Mouse (Mus musculus) ES-E14 (cell line): ENCODE measurements around the gene St8sia1. TPM values are rescaled to one million over a fixed set of nuclear protein-coding genes. Genes with fewer than 3 reads are reported as not detected.

ENCODE experiments used
- DNase-seq: peaks from one replicate; pipeline ENCODE4 v3.0.0-alpha.2; 2013; ENCODE audit warnings: low read depth, low spot score
- H3K27ac ChIP-seq: 2 replicates; pipeline ENCODE4 v1.5.1; 2012; ENCODE audit warnings: low read depth, mild to moderate bottlenecking, low read length, moderate library complexity, mixed read lengths; ENCODE audit not compliant: poor library complexity, insufficient read depth, severe bottlenecking
- H3K36me3 ChIP-seq: 2 replicates; pipeline ENCODE4 v1.6.1; 2012; ENCODE audit warnings: mild to moderate bottlenecking, low read length, moderate library complexity, mixed read lengths; ENCODE audit not compliant: control insufficient read depth, poor library complexity, insufficient read depth, severe bottlenecking
- H3K4me1 ChIP-seq, 2 experiments: fragments of 150-350 bp in 1 of 2; sonication (generic) in 1 of 2; 2 replicates each; pipeline ENCODE4 v1.6.1; 2012; ENCODE audit warnings: low read length in 2 of 2, mild to moderate bottlenecking in 1 of 2, mixed read lengths in 1 of 2; ENCODE audit not compliant: control insufficient read depth in 2 of 2, insufficient read depth in 2 of 2, poor library complexity in 1 of 2
- H3K4me3 ChIP-seq, 2 experiments: fragments of 150-350 bp in 1 of 2; sonication (generic) in 1 of 2; 2 replicates each; pipeline ENCODE4 v1.5.1; 2012; ENCODE audit warnings: low read length in 2 of 2, low read depth in 1 of 2, mild to moderate bottlenecking in 1 of 2, mixed read lengths in 1 of 2; ENCODE audit not compliant: insufficient read depth in 1 of 2, poor library complexity in 1 of 2, severe bottlenecking in 1 of 2
- H3K9ac ChIP-seq: 2 replicates; pipeline ENCODE4 v1.6.1; 2012; ENCODE audit warnings: low read depth, mild to moderate bottlenecking, low read length, mixed read lengths; ENCODE audit not compliant: poor library complexity, insufficient read depth, severe bottlenecking
- H3K9me3 ChIP-seq: fragments of 150-350 bp; sonication (generic); 2 replicates; pipeline ENCODE4 v1.6.1; 2012; ENCODE audit warnings: low read depth, mild to moderate bottlenecking, low read length; ENCODE audit not compliant: control insufficient read depth, insufficient read depth
- CHD2 ChIP-seq: IDR thresholded peaks from 2 replicates; pipeline ENCODE4 v1.6.1; 2014; ENCODE audit warnings: mild to moderate bottlenecking, low read depth, low read length, inconsistent platforms
- HCFC1 ChIP-seq: IDR thresholded peaks from 2 replicates; pipeline ENCODE4 v1.6.1; 2012; ENCODE audit warnings: low read length, inconsistent platforms, borderline replicate concordance; ENCODE audit not compliant: insufficient read depth
- MAFK ChIP-seq: IDR thresholded peaks from 2 replicates; pipeline ENCODE4 v1.6.1; 2014; ENCODE audit warnings: mild to moderate bottlenecking, low read depth, low read length, inconsistent platforms; ENCODE audit not compliant: insufficient read depth
- ZC3H11A ChIP-seq: IDR thresholded peaks from 2 replicates; pipeline ENCODE4 v1.6.1; 2012; ENCODE audit warnings: low read depth, mild to moderate bottlenecking, inconsistent platforms, low read length, borderline replicate concordance
- ZNF384 ChIP-seq: IDR thresholded peaks from 2 replicates; pipeline ENCODE4 v1.6.1; 2012; ENCODE audit warnings: low read depth, low read length, inconsistent platforms
- in situ Hi-C, 2 experiments: fragments of 600-800 bp; cut with MboI; formaldehyde crosslinking; loops; one replicate each; pipeline ENCODE4 v1.15.1; 2025; ENCODE audit warnings: low sequenced_read_pairs in 2 of 2, inconsistent platforms in 1 of 2; ENCODE audit not compliant: unreplicated experiment in 2 of 2
- total RNA-seq: library from RNA; depleted of rRNA; stranded (reverse); fragments of 300-350 nt; gene quantifications from 2 replicates; pipeline ENCODE4 v1.2.3, GENCODE M21; 2012

St8sia1 gene
- total RNA-seq, 1 experiment, result 8.2 TPM

- H3K9ac ChIP-seq, result no peak overlapping the region
- H3K27ac ChIP-seq, result no peak overlapping the region
- H3K4me1 ChIP-seq, result peaks cover 2 to 4% of the 10 kb centered on the region in 2 experiments; a peak in 3 of 4 replicates
- no peaks in the 10 kb centered on the region for H3K9me3 ChIP-seq
- DNase-seq, result no peak
- H3K36me3 ChIP-seq, result no peaks in the 10 kb centered on the region
- H3K4me3 ChIP-seq, result no peak overlapping the region
- TF ChIP-seq MAFK, result no peak
- no peak for TF ChIP-seq CHD2
- no peak for TF ChIP-seq HCFC1
- TF ChIP-seq ZC3H11A, result no peak
- TF ChIP-seq ZNF384, result no peak
- in situ Hi-C loops, result no loop called here
Observed at GRCm38 (mm10) chr6:142998221-142998999, 34.2 kb upstream of the St8sia1 start.

GRCm38 (mm10) chr6:142996887-142997286, 32.6 kb upstream of the St8sia1 start:
- no peaks in the 10 kb centered on the region for H3K36me3 ChIP-seq
- peaks cover 2 to 4% of the 10 kb centered on the region in 2 experiments; a peak in 3 of 4 replicates for H3K4me1 ChIP-seq
- H3K4me3 ChIP-seq, result no peak overlapping the region
- H3K9me3 ChIP-seq, result no peaks in the 10 kb centered on the region
- TF ChIP-seq MAFK (no peak), CHD2 (no peak), HCFC1 (no peak), ZNF384 (no peak), ZC3H11A (no peak)
- H3K9ac ChIP-seq, result no peak overlapping the region
- H3K27ac ChIP-seq, result no peak overlapping the region
- no peak for DNase-seq
- in situ Hi-C loops, result no loop called here

- Histone ChIP-seq H3K9me3 (no peaks in the 10 kb centered on the region), H3K36me3 (no peaks in the 10 kb centered on the region), H3K9ac (no peak overlapping the region), H3K4me3 (no peak overlapping the region), H3K4me1 (peaks cover 2 to 7% of the 10 kb centered on the region in 2 experiments; a peak in 3 of 4 replicates), H3K27ac (no peak overlapping the region)
- TF ChIP-seq HCFC1 (no peak), ZC3H11A (no peak), ZNF384 (no peak), MAFK (no peak), CHD2 (no peak)
- DNase-seq, result peak; percentile 40
- in situ Hi-C loops, result no loop called here
Observed at GRCm38 (mm10) chr6:142995567-142995966, 31.3 kb upstream of the St8sia1 start.

- in situ Hi-C loops, result no loop called here
- Histone ChIP-seq H3K36me3 (no peaks in the 10 kb centered on the region), H3K4me1 (peaks cover 2 to 9% of the 10 kb centered on the region in 2 experiments; a peak in 3 of 4 replicates), H3K4me3 (no peak overlapping the region), H3K9ac (no peak overlapping the region), H3K9me3 (no peaks in the 10 kb centered on the region), H3K27ac (no peak overlapping the region)
- no peak for DNase-seq
- TF ChIP-seq CHD2 (no peak), ZNF384 (no peak), MAFK (no peak), HCFC1 (no peak), ZC3H11A (no peak)
Observed at GRCm38 (mm10) chr6:142994821-142995220, 30.6 kb upstream of the St8sia1 start.
